Mouse (Mus musculus) liver, embryonic 15.5 days (tissue): Measurements from ENCODE around the gene Sash1. TPM values are rescaled to one million over a fixed set of nuclear protein-coding genes. Genes with fewer than 3 reads are reported as not detected.

Experiments
- ATAC-seq: fragments of 200-750 bp; cut with Nextera tagmentation; 2 replicates; pipeline ENCODE4 v1.8.0; 2017; ENCODE audit warnings: moderate number of reproducible peaks, mild to moderate bottlenecking, moderate library complexity; ENCODE audit not compliant: insufficient read depth
- H3K27ac ChIP-seq: fragments of 300-500 bp; sonication (generic); replicated peaks from 2 replicates; pipeline ENCODE4 v1.5.1; 2015; ENCODE audit warnings: mild to moderate bottlenecking, inconsistent platforms
- H3K27me3 ChIP-seq: fragments of 300-500 bp; sonication (generic); 2 replicates; pipeline ENCODE4 v1.6.1; 2015; ENCODE audit warnings: mild to moderate bottlenecking, inconsistent platforms
- H3K36me3 ChIP-seq: fragments of 300-500 bp; sonication (generic); replicated peaks from 2 replicates; pipeline ENCODE4 v1.6.1; 2015; ENCODE audit warnings: moderate library complexity, mild to moderate bottlenecking, inconsistent platforms
- H3K4me1 ChIP-seq: fragments of 300-500 bp; sonication (generic); replicated peaks from 2 replicates; pipeline ENCODE4 v1.6.1; 2015; ENCODE audit warnings: inconsistent platforms
- H3K4me2 ChIP-seq: fragments of 300-500 bp; sonication (generic); 2 replicates; pipeline ENCODE4 v1.6.1; 2015; ENCODE audit warnings: moderate library complexity, mild to moderate bottlenecking, inconsistent platforms
- H3K4me3 ChIP-seq: fragments of 300-500 bp; sonication (generic); replicated peaks from 2 replicates; pipeline ENCODE4 v1.5.1; 2015; ENCODE audit warnings: mild to moderate bottlenecking, inconsistent platforms
- H3K9ac ChIP-seq: fragments of 300-500 bp; sonication (generic); 2 replicates; pipeline ENCODE4 v1.6.1; 2015; ENCODE audit warnings: moderate library complexity, mild to moderate bottlenecking, inconsistent platforms
- H3K9me3 ChIP-seq: fragments of 300-500 bp; sonication (generic); replicated peaks from 2 replicates; pipeline ENCODE4 v1.6.1; 2016; ENCODE audit warnings: inconsistent platforms
- WGBS: fragments of 180-500 bp; shearing (Covaris S2); methylation state at CpG from one replicate; pipeline ENCODE4 v1.1.7; 2015; ENCODE audit warnings: mixed read lengths; ENCODE audit not compliant: insufficient replicate concordance; 5-methylcytosine and 5-hydroxymethylcytosine counted together
- polyA plus RNA-seq: library from polyadenylated mRNA; unstranded; fragments of >200 nt; fragmentation: Nextera tagmentation; extraction: Ambion mirVana; gene quantifications from 2 replicates; pipeline ENCODE4 v1.2.1, GENCODE M21; 2015

Gene Sash1
- polyA plus RNA-seq, 1 experiment from 2014 or later = 0.94 TPM

DNA sequence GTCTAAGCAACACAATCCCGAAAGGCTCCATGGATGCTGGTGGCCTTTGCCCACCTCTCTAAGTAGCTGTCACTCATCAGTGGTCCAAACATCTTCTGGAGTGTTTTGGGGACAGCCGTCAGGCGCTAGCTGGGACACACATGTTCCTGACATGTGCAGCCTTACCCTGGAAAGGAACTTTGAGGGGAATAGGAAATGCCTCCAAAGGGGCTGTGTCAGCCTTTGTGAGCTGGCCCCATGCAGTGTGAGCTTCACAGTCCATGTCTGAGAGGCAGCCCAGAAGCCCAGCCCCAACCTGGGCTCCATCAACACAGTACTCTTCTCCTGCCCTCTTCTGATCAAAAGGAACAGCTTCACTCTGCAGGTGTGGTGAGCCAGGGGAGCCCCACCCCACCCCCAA, 132.5 kb downstream of the Sash1 start:
- no peak overlapping the region for H3K4me2 ChIP-seq
- no peak overlapping the region for H3K9ac ChIP-seq

DNA sequence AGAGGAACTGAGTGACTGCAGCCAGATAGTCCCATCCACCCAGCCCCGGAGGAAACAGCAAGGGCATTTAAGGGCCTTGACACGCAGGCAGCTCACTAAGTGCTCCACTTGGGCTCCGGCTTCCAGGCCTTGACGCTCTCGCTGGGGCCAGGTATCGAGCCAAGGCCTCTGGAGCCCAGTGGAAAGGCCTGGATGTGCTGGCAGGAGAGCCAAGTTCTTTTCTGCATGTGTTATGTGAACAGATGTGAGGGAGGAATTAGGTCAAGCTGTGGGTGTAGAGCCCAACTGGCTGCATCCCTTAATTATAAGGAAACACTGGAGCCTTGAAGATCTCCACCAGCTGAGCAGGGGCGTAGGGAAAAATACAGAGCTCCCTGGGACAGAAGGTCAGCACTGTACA, 133.4 kb downstream of the Sash1 start:
- no peak for ATAC-seq
- Histone ChIP-seq H3K4me1 (no peaks in the 10 kb centered on the region), H3K27me3 (no peaks in the 10 kb centered on the region), H3K9ac (no peak overlapping the region), H3K36me3 (no peaks in the 10 kb centered on the region), H3K27ac (no peak overlapping the region), H3K4me2 (no peak overlapping the region), H3K4me3 (no peak overlapping the region), H3K9me3 (no peaks in the 10 kb centered on the region)
- 60% methylated on average over 7 of the region's 7 CpGs for WGBS

More for the DNA sequence above, 132.5 kb downstream of the Sash1 start:
- Histone ChIP-seq H3K27ac (no peak overlapping the region), H3K27me3 (no peaks in the 10 kb centered on the region), H3K4me3 (no peak overlapping the region), H3K36me3 (no peaks in the 10 kb centered on the region), H3K9me3 (no peaks in the 10 kb centered on the region), H3K4me1 (no peaks in the 10 kb centered on the region)
- no peak for ATAC-seq
- 55% methylated on average over 3 of the region's 3 CpGs for WGBS

DNA sequence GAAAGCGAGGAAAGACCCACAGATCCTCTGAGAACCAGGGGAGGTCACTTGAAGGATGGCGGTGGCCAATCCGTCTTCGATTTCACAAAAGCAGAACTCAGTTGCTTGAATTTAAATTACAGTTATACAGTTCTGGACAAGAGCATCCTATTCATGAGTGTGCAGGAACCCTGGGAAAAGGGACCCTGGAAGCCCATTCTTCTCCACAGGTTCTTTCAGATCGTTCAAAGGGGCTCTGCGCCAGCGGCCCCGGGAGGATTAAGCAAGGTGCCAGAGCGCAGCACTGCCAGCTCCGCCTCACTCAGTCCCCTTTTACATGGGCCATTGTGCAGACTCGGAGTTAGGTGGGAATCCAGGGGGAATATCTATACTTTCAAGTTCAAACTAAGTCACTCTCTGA, 136.3 kb downstream of the Sash1 start:
- Histone ChIP-seq H3K4me3 (no peak overlapping the region), H3K27ac (no peak overlapping the region), H3K9me3 (no peaks in the 10 kb centered on the region), H3K4me2 (no peak overlapping the region), H3K9ac (no peak overlapping the region), H3K4me1 (no peaks in the 10 kb centered on the region), H3K36me3 (no peaks in the 10 kb centered on the region), H3K27me3 (no peaks in the 10 kb centered on the region)
- 71% methylated on average over 11 of the region's 11 CpGs for WGBS
- ATAC-seq = no peak

DNA sequence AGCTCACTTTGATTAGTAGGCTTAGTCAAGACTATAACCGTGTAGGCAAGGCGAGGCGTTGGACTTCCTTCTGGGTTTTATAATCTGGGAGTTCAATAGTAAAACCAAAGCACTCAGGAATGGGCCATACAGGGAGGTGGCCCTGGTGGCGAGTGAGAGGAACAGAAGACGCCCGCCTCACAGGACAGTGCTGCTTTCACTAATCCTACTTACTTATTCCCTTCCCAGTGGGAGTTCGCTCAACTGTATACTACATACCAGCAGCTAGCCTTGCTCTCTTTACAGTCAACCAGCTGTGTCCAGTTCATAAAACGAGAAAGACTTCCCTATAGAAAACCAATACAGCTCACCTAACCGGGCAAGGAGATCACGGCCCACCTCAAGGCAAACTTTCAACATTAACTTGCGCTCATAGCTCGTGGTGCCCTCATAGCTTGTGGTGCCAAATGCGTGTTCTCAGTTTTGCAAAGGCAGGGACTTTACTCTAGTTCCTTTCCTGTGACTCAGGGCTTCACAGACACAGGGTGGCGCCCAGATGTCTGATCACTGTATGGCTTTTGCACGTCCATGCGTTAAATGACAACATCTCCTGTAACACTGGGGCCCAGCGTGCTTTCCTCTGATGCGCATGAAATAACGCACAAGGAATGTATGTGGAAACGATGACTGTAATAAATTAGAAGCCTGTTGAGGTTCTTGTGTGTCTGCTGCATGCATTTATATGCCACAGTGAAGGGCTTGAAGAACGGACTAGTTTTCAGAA, 138.2 kb downstream of the Sash1 start:
- no peaks in the 10 kb centered on the region for H3K27me3 ChIP-seq
- no peaks in the 10 kb centered on the region for H3K4me1 ChIP-seq
- H3K36me3 ChIP-seq = no peaks in the 10 kb centered on the region
- ATAC-seq = no peak
- no peak overlapping the region for H3K9ac ChIP-seq
- H3K4me3 ChIP-seq = no peak overlapping the region
- WGBS = 74% methylated on average over 21 of the region's 21 CpGs
- no peaks in the 10 kb centered on the region for H3K9me3 ChIP-seq
- H3K27ac ChIP-seq = no peak overlapping the region
- H3K4me2 ChIP-seq = no peak overlapping the region

DNA sequence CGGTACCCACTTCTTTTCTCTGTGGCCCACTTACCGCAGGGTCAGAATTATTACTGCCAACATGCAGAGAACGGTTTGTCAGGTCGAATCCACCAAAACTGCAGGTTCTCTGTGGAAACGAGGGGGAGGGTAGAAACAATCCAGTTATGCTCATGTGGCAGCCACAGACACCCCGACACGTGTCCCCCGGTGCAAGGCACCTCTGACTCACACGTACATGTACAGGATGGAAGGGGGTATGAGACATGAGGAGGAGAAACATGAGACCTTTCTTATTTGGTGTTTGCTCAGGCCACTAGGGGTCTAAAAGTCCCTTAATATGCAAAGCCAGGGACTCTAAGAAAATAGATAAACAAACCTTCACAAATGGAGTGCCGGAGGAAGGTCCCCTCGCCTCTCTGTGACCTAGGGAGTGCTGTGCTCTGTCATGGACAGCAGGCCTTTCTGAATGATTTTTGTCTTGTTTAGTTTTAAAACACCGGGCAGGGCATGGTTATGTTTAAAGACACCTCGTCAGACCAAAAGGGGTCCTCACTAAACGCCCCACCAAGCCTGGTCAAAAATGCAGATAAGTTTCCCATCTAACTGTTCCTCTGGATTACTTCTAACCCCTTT, 139.7 kb downstream of the Sash1 start:
- Histone ChIP-seq H3K4me1 (peaks cover 6% of the 10 kb centered on the region; the same call in 1 of the 2 replicates), H3K27ac (no peak overlapping the region), H3K36me3 (no peaks in the 10 kb centered on the region), H3K9me3 (no peaks in the 10 kb centered on the region), H3K27me3 (no peaks in the 10 kb centered on the region), H3K9ac (no peak overlapping the region), H3K4me2 (no peak overlapping the region), H3K4me3 (no peak overlapping the region)
- ATAC-seq = no peak
- WGBS = 63% methylated on average over 14 of the region's 14 CpGs

DNA sequence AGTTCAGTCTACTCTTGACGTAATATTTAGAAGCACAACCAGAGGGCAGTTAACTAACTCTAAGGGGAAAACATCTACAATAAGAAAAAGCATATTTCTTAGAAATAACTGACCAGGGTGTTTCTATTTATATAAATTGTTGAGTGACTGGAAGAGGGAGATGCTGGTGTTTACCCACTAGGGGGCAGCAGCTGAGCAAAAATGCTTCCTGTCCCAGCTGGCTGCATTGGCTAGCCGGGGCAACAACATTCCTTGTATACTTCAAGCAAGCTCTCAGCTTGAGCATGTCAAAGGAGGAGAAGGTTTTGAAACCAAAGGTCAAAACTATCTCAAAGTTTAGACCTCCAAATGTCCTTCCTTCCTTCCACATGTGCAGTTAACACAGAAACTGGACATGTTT, 143.0 kb downstream of the Sash1 start:
- H3K9me3 ChIP-seq = no peaks in the 10 kb centered on the region
- H3K27ac ChIP-seq = no peak overlapping the region
- 30% methylated on average over 2 of the region's 2 CpGs for WGBS
- H3K4me2 ChIP-seq = no peak overlapping the region
- ATAC-seq = no peak
- no peaks in the 10 kb centered on the region for H3K36me3 ChIP-seq
- H3K4me1 ChIP-seq = peaks cover 15% of the 10 kb centered on the region
- no peaks in the 10 kb centered on the region for H3K27me3 ChIP-seq
- no peak overlapping the region for H3K4me3 ChIP-seq
- no peak overlapping the region for H3K9ac ChIP-seq

DNA sequence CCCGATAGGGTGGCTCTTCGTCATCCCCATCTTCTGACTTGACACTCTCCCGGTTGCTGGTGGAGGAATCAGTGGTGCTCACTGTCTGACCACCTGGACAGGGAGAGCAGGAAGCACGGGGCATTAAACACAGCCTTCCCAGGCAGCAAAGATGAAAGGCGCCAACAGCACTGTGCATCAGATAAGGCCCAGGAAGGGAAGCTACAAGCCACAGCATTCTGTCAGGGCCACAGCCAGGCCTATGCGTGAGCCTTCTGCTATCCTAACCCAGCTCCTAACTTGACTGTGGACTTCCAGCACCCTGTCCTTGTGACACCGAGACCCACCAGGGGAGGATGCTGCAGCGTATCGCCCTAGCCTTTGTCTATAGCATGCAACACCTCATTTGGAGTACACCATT, 144.4 kb downstream of the Sash1 start:
- ATAC-seq = no peak
- Histone ChIP-seq H3K27ac (no peak overlapping the region), H3K4me3 (no peak overlapping the region), H3K9ac (no peak overlapping the region), H3K9me3 (no peaks in the 10 kb centered on the region), H3K4me1 (peaks cover 15% of the 10 kb centered on the region), H3K4me2 (no peak overlapping the region), H3K36me3 (no peaks in the 10 kb centered on the region), H3K27me3 (no peaks in the 10 kb centered on the region)
- 53% methylated on average over 9 of the region's 9 CpGs for WGBS

DNA sequence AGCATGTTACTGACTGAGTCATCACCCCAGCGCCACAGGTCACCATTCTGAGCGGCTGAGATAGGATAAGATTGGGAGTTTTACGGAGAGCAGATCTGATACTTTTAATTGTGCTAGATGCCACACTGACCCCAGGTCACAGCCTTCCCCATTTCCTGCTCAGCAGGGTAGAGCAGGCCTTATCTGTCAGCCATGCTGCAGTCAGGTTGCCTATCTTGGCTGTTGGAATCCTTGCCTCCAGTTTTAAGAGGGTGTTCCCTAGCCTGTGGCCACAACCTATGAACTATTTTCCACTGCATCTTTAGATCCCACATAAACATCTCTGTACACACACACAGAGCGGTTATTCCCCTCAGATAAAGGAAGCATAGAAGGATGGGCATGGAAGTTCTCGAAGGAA, 145.1 kb downstream of the Sash1 start:
- Histone ChIP-seq H3K4me1 (peaks cover 15% of the 10 kb centered on the region), H3K4me2 (no peak overlapping the region), H3K27ac (no peak overlapping the region), H3K27me3 (no peaks in the 10 kb centered on the region), H3K9ac (no peak overlapping the region), H3K4me3 (no peak overlapping the region), H3K9me3 (no peaks in the 10 kb centered on the region), H3K36me3 (no peaks in the 10 kb centered on the region)
- peak; percentile 69 for ATAC-seq
- WGBS = 47% methylated on average over 5 of the region's 5 CpGs

DNA sequence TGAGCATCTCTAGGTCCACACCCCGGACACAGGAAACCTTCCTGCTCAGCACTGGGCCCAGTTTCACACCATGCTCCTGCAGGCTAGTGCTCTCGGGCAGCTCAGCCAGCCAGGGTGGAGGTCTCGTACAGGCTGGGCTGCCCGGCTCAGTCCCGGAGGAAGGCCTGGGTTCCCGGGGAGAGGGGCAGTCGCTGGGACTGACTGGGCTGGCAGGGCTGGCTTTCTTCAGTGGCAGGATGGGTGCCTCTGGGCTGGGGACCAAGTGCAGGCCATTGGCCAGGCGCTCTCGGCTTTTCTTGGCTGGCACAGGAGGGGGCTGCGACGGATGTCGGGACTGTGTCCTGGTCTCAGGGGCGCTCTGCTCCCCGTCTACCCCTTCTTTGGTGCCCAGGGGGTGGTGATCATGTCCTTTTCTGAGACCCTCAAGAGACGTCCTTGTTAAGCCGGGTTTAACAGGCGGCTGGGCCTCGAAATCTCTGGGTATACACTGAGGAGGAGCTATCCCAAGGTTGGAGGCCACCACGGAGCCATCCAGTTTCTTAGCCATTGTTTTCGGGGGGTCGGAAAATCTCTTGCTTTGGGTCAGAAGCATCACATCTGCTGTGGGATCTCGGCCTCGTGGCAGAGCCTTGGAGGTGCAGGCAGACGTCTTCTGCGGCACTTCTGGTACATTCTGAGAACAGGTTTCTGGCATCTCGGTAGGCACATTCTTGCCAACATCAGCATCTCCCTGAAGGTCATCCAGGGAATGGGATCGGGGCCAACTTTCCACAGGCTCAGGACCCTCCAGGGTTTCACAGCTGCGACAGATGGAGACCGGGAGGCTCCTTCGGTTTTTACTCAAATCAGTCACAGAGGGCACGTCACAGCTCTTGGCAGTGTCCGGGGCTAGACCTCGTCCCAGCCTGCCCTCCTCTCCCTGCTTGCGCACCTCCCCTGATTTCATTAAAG, 156.2 kb downstream of the Sash1 start:
- Histone ChIP-seq H3K27me3 (no peaks in the 10 kb centered on the region), H3K9ac (no peak overlapping the region), H3K4me1 (no peaks in the 10 kb centered on the region), H3K36me3 (0 out of 2 replicates have a peak, but pooled peaks cover 10% of the 10 kb centered on the region), H3K27ac (no peak overlapping the region), H3K4me2 (no peak overlapping the region), H3K4me3 (no peak overlapping the region), H3K9me3 (no peaks in the 10 kb centered on the region)
- 85% methylated on average over 34 of the region's 34 CpGs for WGBS
- ATAC-seq = no peak

DNA sequence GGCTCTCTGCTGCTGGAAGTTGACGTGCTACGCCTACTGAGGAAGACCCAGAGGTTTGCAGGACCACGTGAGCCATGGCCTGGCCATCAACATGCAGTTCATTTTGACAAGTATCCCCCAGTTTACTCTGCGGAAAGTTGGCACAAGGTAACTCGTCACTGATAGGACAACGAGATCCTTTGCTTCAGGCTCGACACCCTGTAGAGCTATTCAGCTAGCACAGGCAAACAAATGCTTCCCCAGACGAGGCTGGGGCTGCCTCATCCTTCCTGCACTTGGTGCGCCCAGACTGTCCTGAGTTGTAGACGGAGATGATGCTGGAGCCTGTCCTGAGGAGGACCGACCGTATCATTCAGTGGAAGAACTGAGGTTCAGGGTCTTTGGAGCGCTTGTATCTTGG, 166.5 kb downstream of the Sash1 start:
- H3K27me3 ChIP-seq = no peaks in the 10 kb centered on the region
- H3K36me3 ChIP-seq = no peaks in the 10 kb centered on the region
- no peak overlapping the region for H3K4me2 ChIP-seq
- H3K4me3 ChIP-seq = no peak overlapping the region
- no peak overlapping the region for H3K9ac ChIP-seq
- no peak overlapping the region for H3K27ac ChIP-seq
- whole genome bisulfite sequencing = 57% methylated on average over 13 of the region's 13 CpGs
- no peak for ATAC-seq
- H3K4me1 ChIP-seq = no peaks in the 10 kb centered on the region
- H3K9me3 ChIP-seq = no peaks in the 10 kb centered on the region

DNA sequence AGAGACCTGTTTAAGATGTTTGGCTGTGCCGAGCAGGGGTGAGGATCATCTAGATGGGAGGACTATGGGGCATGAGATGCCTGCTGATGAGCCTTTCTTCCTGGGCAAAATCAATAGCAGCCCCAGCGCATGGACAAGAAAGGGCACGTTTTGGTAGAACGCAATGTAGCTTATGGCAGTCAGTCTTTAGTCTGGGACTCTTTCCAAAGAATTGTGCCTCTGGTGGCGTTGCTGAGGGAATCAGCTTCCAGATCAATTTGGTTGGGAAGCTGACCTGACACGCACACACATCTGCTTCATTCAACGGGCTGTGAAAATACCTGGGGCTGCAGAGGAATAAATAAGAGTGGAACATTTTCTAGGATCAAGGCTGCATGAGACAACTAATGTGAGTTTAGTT, 167.0 kb downstream of the Sash1 start:
- Histone ChIP-seq H3K4me3 (no peak overlapping the region), H3K4me2 (no peak overlapping the region), H3K9ac (no peak overlapping the region), H3K27me3 (no peaks in the 10 kb centered on the region), H3K27ac (no peak overlapping the region), H3K4me1 (no peaks in the 10 kb centered on the region), H3K36me3 (no peaks in the 10 kb centered on the region), H3K9me3 (no peaks in the 10 kb centered on the region)
- 53% methylated on average over 7 of the region's 7 CpGs for whole genome bisulfite sequencing
- no peak for ATAC-seq
